8 mouse cellular contexts compared by ENCODE assay signal in the genomic region with DNA sequence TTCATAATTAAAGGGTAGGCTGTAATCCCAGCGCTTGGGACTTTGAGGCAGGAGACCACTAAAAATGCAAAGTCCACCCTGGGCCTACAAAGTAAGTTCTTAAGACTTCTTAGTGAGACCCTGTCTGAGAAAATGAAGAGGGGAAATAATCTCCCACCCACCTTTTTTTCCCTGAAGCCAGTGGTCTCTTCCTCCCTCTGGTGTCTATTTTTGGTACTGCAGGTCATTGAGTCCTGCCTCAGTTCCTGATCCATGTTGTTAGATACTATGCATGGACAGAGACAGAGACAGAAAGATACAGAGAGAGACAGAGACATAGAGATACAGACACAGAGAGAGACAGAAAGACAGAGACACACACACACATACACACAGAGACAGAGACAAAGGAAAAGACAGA. TPM values are rescaled to one million over a fixed set of nuclear protein-coding genes. Genes with fewer than 3 reads are reported as not detected.
DNase-seq lines count a peak whose midpoint lies in the region; ATAC-seq and TF ChIP-seq lines count a peak whose summit lies in the region.

No protein-coding gene starts in this region.

- no peak overlapping the region for H3K4me3 ChIP-seq in heart, postnatal 0 days (ENCODE audit: low read depth, low read length)

- WGBS in heart, postnatal 0 days = 8% methylated on average over 1 of the region's 1 CpGs

- TF ChIP-seq CTCF in heart, postnatal 0 days (IDR thresholded peaks at IDR 0.05; ENCODE audit: low read depth) = peak; percentile 82

- H3K27ac ChIP-seq in heart, postnatal 0 days (ENCODE audit: low read depth) = no peak overlapping the region

- H3K4me2 ChIP-seq in heart, postnatal 0 days (ENCODE audit: low read depth, low read length) = no peak overlapping the region

- TF ChIP-seq EP300 in heart, postnatal 0 days (IDR thresholded peaks at IDR 0.05; ENCODE audit: low read depth) = no peak

- no peaks in the 10 kb centered on the region for H3K4me1 ChIP-seq in heart, postnatal 0 days (ENCODE audit: control insufficient read depth, insufficient read depth)

- no peaks in the 10 kb centered on the region for H3K36me3 ChIP-seq in heart, postnatal 0 days (replicated peaks; ENCODE audit: control insufficient read depth, insufficient read depth, low read length)

- no peak for ATAC-seq in heart, postnatal 0 days (ENCODE audit: insufficient read depth, low read depth)

- no peak for DNase-seq in heart, postnatal 0 days (ENCODE audit: low spot score)
- DNase-seq in heart, adult 11 months = no peak
- DNase-seq in right cerebral cortex, postnatal 4 days = peak; percentile 9
- no peak for DNase-seq in right cerebral cortex, adult 18-20 months
- peak; percentile 81 for DNase-seq in embryo, embryonic 10.5 days (ENCODE audit: low spot score)
- peak; percentile 31 for DNase-seq in lung, postnatal 10 days
- DNase-seq in urinary bladder, postnatal 10 days (ENCODE audit: low spot score) = no peak
- no peak for DNase-seq in MN1 (ENCODE audit: low spot score)

- no peaks in the 10 kb centered on the region for H3K27me3 ChIP-seq in heart, postnatal 0 days (ENCODE audit: control insufficient read depth, insufficient read depth, low read length)

- H3K9me3 ChIP-seq in heart, postnatal 0 days (replicated peaks; ENCODE audit: control insufficient read depth, low read length) = no peaks in the 10 kb centered on the region

- no peak overlapping the region for H3K9ac ChIP-seq in heart, postnatal 0 days (replicated peaks; ENCODE audit: low read depth, low read length)

RNA-seq across cellular contexts. Expression of gene Olfr1375, which starts 15.1 kb away (rescaled TPM):
- total RNA-seq in heart, postnatal 0 days (2014; rRNA removed; ENCODE audit: low replicate concordance) = not detected in 2 replicates
- not detected in 2 replicates for polyA plus RNA-seq in heart, postnatal 0 days (2015; fragmentation: Nextera tagmentation; extraction: Ambion mirVana)

RNA-seq across cellular contexts. Expression of gene Olfr54, which starts 18.8 kb away (rescaled TPM):
- total RNA-seq in heart, postnatal 0 days (2014; rRNA removed; ENCODE audit: low replicate concordance) = not detected in 2 replicates
- polyA plus RNA-seq in heart, postnatal 0 days (2015; fragmentation: Nextera tagmentation; extraction: Ambion mirVana) = not detected in 2 replicates

RNA-seq across cellular contexts. Expression of gene Zfp354a, which starts 26.2 kb away (rescaled TPM):
- 0.62 and 4.6 TPM in 2 replicates for total RNA-seq in heart, postnatal 0 days (2014; rRNA removed; ENCODE audit: low replicate concordance)
- 3.4 and 4.2 TPM in 2 replicates for polyA plus RNA-seq in heart, postnatal 0 days (2015; fragmentation: Nextera tagmentation; extraction: Ambion mirVana)

RNA-seq across cellular contexts. Expression of gene Olfr51, which starts 29.5 kb away (rescaled TPM):
- not detected in 2 replicates for total RNA-seq in heart, postnatal 0 days (2014; rRNA removed; ENCODE audit: low replicate concordance)
- polyA plus RNA-seq in heart, postnatal 0 days (2015; fragmentation: Nextera tagmentation; extraction: Ambion mirVana) = not detected in 2 replicates

RNA-seq across cellular contexts. Expression of gene Olfr1377, which starts 51.1 kb away (rescaled TPM):
- total RNA-seq in heart, postnatal 0 days (2014; rRNA removed; ENCODE audit: low replicate concordance) = not detected in 2 replicates
- not detected in 2 replicates for polyA plus RNA-seq in heart, postnatal 0 days (2015; fragmentation: Nextera tagmentation; extraction: Ambion mirVana)

Comparison
In these comparisons a context has a peak if more than half of its experiments do, and no peak if none do; other contexts are left out.
1. DNase-seq: peak in right cerebral cortex, postnatal 4 days (single experiment), embryo, embryonic 10.5 days (single experiment) and lung, postnatal 10 days (single experiment); none in heart, postnatal 0 days (single experiment), heart, adult 11 months (single experiment), right cerebral cortex, adult 18-20 months (single experiment), urinary bladder, postnatal 10 days (single experiment) and MN1 (single experiment).